Mouse (Mus musculus): ENCODE measurements around the gene Cdk14. TPM values are rescaled to one million over a fixed set of nuclear protein-coding genes. Genes with fewer than 3 reads are reported as not detected.

Cdk14 gene
- polyA plus RNA-seq, 2 experiments, result 0.68 to 1.4 TPM

DNA sequence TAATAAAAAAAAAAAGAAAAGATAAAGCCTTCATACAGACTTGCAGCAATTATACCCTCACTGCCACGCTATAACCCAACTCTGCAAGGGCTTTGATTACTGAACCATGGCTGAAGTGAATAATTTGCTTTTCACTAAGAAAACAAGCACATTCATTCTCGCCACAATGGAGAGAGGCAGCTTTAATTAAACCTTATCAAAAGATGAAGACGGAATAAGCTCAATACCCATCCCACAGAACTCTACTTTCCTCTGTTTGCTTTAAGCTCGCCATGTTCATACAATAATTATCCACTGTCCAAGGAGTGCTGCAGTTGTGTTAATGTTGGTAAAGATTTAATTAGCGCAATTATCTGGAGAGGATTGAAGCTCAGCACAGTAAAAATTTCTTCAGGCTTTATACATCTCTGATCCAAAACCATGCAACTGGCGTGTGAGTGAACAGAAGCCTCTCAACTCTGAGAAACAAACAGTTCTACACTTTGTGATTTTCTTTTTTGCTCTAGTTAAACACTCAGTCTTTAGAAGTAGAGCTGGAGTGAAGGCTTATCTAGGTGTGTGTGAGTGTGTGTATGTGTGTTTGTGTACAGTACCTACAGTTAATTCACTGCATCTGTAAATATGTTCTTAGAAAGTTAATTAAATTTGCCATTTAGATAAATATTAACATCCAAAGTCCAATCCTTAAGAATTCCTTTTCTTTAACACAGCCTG is 552.1 kb downstream of the Cdk14 start:
- no peaks in the 10 kb centered on the region for H3K9me3 ChIP-seq (ENCODE audit: control insufficient read depth, low read length)
- H3K4me2 ChIP-seq (ENCODE audit: low read depth), result no peak overlapping the region
- no peak for DNase-seq (ENCODE audit: low read depth in 3 of 3, low spot score in 3 of 3)
- ATAC-seq (ENCODE audit: insufficient read depth), result no peak
- TF ChIP-seq EP300 (IDR thresholded peaks at IDR 0.05; ENCODE audit: low read depth) (no peak), CTCF (IDR thresholded peaks at IDR 0.05; ENCODE audit: low read depth) (no peak)
- no peaks in the 10 kb centered on the region for H3K27me3 ChIP-seq (ENCODE audit: control insufficient read depth, insufficient read depth, low read length)
- no peak overlapping the region for H3K27ac ChIP-seq
- H3K9ac ChIP-seq (replicated peaks), result no peak overlapping the region
- H3K36me3 ChIP-seq (replicated peaks; ENCODE audit: control insufficient read depth, insufficient read depth, low read depth), result no peaks in the 10 kb centered on the region
- H3K4me3 ChIP-seq (ENCODE audit: insufficient read depth in 1 of 2, low read depth in 2 of 2, low read length in 2 of 2), result no peak overlapping the region
- H3K4me1 ChIP-seq (replicated peaks; ENCODE audit: control insufficient read depth in 2 of 2, insufficient read depth in 2 of 2, low read length in 1 of 2), result no peaks in the 10 kb centered on the region
- 57% methylated on average over 6 of the region's 6 CpGs for WGBS (ENCODE audit: insufficient replicate concordance)

DNA sequence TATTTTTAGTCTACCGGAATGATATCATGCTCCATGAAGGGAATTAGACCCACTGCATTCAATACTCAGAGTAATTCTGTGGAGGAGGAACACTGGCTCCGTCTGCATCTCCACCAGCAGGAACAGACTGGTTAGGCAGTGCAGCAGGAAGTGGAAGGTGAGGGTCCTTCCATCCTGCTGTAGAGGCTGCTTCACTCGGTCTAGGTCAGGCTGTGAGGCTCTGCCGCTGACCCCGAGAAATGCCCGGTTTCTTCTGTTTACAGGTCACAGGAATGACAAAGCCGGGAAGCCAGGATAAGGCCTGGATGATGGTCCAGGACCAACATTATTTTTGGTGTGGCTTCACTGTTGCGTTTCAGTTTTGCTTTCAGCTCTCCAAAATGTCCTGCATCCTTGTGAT is 553.2 kb downstream of the Cdk14 start:
- no peak overlapping the region for H3K4me3 ChIP-seq (ENCODE audit: insufficient read depth in 1 of 2, low read depth in 2 of 2, low read length in 2 of 2)
- no peaks in the 10 kb centered on the region for H3K9me3 ChIP-seq (ENCODE audit: control insufficient read depth, low read length)
- DNase-seq (ENCODE audit: low read depth in 3 of 3, low spot score in 3 of 3) (no peak), ATAC-seq (ENCODE audit: insufficient read depth) (no peak)
- H3K4me2 ChIP-seq (ENCODE audit: low read depth), result no peak overlapping the region
- no peak overlapping the region for H3K27ac ChIP-seq
- H3K4me1 ChIP-seq (replicated peaks; ENCODE audit: control insufficient read depth in 2 of 2, insufficient read depth in 2 of 2, low read length in 1 of 2), result no peaks in the 10 kb centered on the region
- TF ChIP-seq CTCF (IDR thresholded peaks at IDR 0.05; ENCODE audit: low read depth), result no peak
- no peak for TF ChIP-seq EP300 (IDR thresholded peaks at IDR 0.05; ENCODE audit: low read depth)
- no peaks in the 10 kb centered on the region for H3K36me3 ChIP-seq (replicated peaks; ENCODE audit: control insufficient read depth, insufficient read depth, low read depth)
- H3K9ac ChIP-seq (replicated peaks), result no peak overlapping the region
- H3K27me3 ChIP-seq (ENCODE audit: control insufficient read depth, insufficient read depth, low read length), result no peaks in the 10 kb centered on the region
- WGBS (ENCODE audit: insufficient replicate concordance), result 63% methylated on average over 8 of the region's 8 CpGs

DNA sequence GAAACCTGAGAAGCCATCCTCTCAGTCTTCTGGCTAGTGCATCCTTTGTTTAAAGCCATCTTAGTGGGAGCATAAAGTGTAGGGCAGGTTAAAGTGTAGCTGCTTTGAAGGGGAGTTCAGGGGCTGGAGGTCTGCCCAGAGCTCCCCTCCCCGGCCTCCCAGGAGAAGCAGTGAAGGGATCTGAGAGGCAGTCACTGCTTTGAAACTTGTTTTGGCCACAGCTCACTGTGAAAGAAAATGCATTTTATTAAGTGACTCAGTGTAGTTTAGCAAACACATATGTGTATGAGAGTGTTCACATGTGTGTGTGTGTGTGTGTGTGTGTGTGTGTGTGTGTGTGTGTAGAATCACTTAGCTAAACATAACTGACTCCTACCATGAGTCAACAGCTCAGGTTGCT is 554.0 kb downstream of the Cdk14 start:
- DNase-seq (ENCODE audit: low read depth in 3 of 3, low spot score in 3 of 3) (no peak), ATAC-seq (ENCODE audit: insufficient read depth) (no peak)
- H3K4me1 ChIP-seq (replicated peaks; ENCODE audit: control insufficient read depth in 2 of 2, insufficient read depth in 2 of 2, low read length in 1 of 2), result no peaks in the 10 kb centered on the region
- TF ChIP-seq EP300 (IDR thresholded peaks at IDR 0.05; ENCODE audit: low read depth), result no peak
- no peak for TF ChIP-seq CTCF (IDR thresholded peaks at IDR 0.05; ENCODE audit: low read depth)
- H3K9ac ChIP-seq (replicated peaks), result no peak overlapping the region
- 45% methylated on average over 1 of the region's 1 CpGs for WGBS (ENCODE audit: insufficient replicate concordance)
- no peak overlapping the region for H3K4me3 ChIP-seq (ENCODE audit: insufficient read depth in 1 of 2, low read depth in 2 of 2, low read length in 2 of 2)
- no peaks in the 10 kb centered on the region for H3K36me3 ChIP-seq (replicated peaks; ENCODE audit: control insufficient read depth, insufficient read depth, low read depth)
- no peak overlapping the region for H3K4me2 ChIP-seq (ENCODE audit: low read depth)
- H3K27me3 ChIP-seq (ENCODE audit: control insufficient read depth, insufficient read depth, low read length), result no peaks in the 10 kb centered on the region
- no peaks in the 10 kb centered on the region for H3K9me3 ChIP-seq (ENCODE audit: control insufficient read depth, low read length)
- H3K27ac ChIP-seq, result no peak overlapping the region

DNA sequence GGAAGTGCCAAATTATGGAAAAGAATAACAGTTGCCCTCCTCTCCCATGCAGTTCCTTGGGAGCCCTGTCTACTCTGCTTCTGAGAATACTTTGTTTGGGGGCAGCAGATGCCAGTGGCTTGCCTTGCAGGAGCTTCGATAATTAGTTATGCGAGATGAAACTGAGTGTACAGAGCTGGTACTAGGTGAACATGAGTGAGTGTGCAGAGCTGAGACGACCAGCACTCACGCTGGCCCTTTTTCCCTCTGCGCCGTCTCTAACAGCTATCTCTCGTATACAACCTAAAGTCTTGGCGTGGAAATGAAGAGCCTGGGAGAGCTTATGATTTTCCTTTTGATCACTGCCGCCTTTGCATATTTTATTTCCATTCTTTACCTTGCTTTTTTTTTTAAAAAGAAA is 558.5 kb downstream of the Cdk14 start:
- DNase-seq (ENCODE audit: low read depth in 3 of 3, low spot score in 3 of 3), result no peak
- Histone ChIP-seq H3K4me2 (ENCODE audit: low read depth) (no peak overlapping the region), H3K27me3 (ENCODE audit: control insufficient read depth, insufficient read depth, low read length) (no peaks in the 10 kb centered on the region), H3K27ac (no peak overlapping the region), H3K9me3 (ENCODE audit: control insufficient read depth, low read length) (no peaks in the 10 kb centered on the region), H3K9ac (replicated peaks) (no peak overlapping the region), H3K4me1 (replicated peaks; ENCODE audit: control insufficient read depth in 2 of 2, insufficient read depth in 2 of 2, low read length in 1 of 2) (no peaks in the 10 kb centered on the region), H3K4me3 (ENCODE audit: insufficient read depth in 1 of 2, low read depth in 2 of 2, low read length in 2 of 2) (no peak overlapping the region), H3K36me3 (replicated peaks; ENCODE audit: control insufficient read depth, insufficient read depth, low read depth) (no peaks in the 10 kb centered on the region)
- TF ChIP-seq CTCF (IDR thresholded peaks at IDR 0.05; ENCODE audit: low read depth) (no peak), EP300 (IDR thresholded peaks at IDR 0.05; ENCODE audit: low read depth) (no peak)
- ATAC-seq (ENCODE audit: insufficient read depth), result no peak
- 75% methylated on average over 9 of the region's 9 CpGs for WGBS (ENCODE audit: insufficient replicate concordance)

DNA sequence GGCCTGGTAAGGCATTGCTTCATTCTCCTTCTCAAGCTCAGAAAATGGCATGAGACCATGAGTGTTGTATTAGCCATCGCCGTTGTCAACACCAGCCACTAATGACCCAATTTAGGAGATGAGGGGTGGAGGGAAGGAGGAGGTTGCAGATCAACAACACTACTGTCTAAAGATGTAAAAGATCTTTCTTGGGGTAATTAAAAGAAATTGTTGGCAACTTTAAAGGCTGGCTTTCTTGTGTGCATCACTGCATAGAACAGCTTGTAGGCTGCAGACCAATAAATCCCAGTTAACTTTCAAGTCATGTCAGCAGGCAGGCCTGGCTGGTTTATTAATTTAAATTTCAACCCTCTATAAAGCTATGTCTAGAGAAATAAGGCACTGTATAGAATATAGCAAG is 559.0 kb downstream of the Cdk14 start:
- Histone ChIP-seq H3K4me1 (replicated peaks; ENCODE audit: control insufficient read depth in 2 of 2, insufficient read depth in 2 of 2, low read length in 1 of 2) (no peaks in the 10 kb centered on the region), H3K9me3 (ENCODE audit: control insufficient read depth, low read length) (no peaks in the 10 kb centered on the region), H3K36me3 (replicated peaks; ENCODE audit: control insufficient read depth, insufficient read depth, low read depth) (no peaks in the 10 kb centered on the region), H3K9ac (replicated peaks) (no peak overlapping the region), H3K27ac (no peak overlapping the region), H3K4me3 (ENCODE audit: insufficient read depth in 1 of 2, low read depth in 2 of 2, low read length in 2 of 2) (no peak overlapping the region), H3K4me2 (ENCODE audit: low read depth) (no peak overlapping the region), H3K27me3 (ENCODE audit: control insufficient read depth, insufficient read depth, low read length) (no peaks in the 10 kb centered on the region)
- 75% methylated on average over 2 of the region's 2 CpGs for WGBS (ENCODE audit: insufficient replicate concordance)
- no peak for ATAC-seq (ENCODE audit: insufficient read depth)
- DNase-seq (ENCODE audit: low read depth in 3 of 3, low spot score in 3 of 3), result no peak
- TF ChIP-seq CTCF (IDR thresholded peaks at IDR 0.05; ENCODE audit: low read depth) (no peak), EP300 (IDR thresholded peaks at IDR 0.05; ENCODE audit: low read depth) (no peak)
